Mouse (Mus musculus): ENCODE data around the gene Gpr63. TPM values are rescaled to one million over a fixed set of nuclear protein-coding genes. Genes with fewer than 3 reads are reported as not detected.
"Not testable (repeated sequence)": the region's sequence is repeated elsewhere in the genome, so short reads cannot be mapped to it uniquely, and the experiment has no call there.

The Gpr63 gene
- 1.2 and 1.6 TPM in 2 replicates for polyA plus RNA-seq (2015; fragmentation: Nextera tagmentation; extraction: Ambion mirVana)

- Histone ChIP-seq H3K27me3 (no peaks in the 10 kb centered on the region), H3K4me3 (replicated peaks) (peak within 1 kb of the TSS; percentile 72), H3K4me2 (replicated peaks) (peak within 1 kb of the TSS; percentile 65), H3K9me3 (no peaks in the 10 kb centered on the region), H3K4me1 (replicated peaks) (peaks cover 15% of the 10 kb centered on the region), H3K9ac (replicated peaks) (peak within 1 kb of the TSS; percentile 89), H3K36me3 (no peaks in the 10 kb centered on the region), H3K27ac (peak within 1 kb of the TSS; percentile 94)
- WGBS, result under 1% methylated on average over 78 of the region's 78 CpGs
- ATAC-seq, result peak; percentile 98
Observed at GRCm38 (mm10) chr4:24966299-24966991, at the start of gene Gpr63. Gene Gpr63, plus strand, starts transcription at chr4:24966407.

GRCm38 (mm10) chr4:24920006-24920577 lies 46.1 kb upstream of the Gpr63 start:
- 72% methylated on average over 5 of the region's 5 CpGs for WGBS

GRCm38 (mm10) chr4:24924726-24925125 lies 41.5 kb upstream of the Gpr63 start:
- H3K4me1 ChIP-seq (replicated peaks), result no peaks in the 10 kb centered on the region
- no peak for ATAC-seq
- H3K9me3 ChIP-seq, result no peaks in the 10 kb centered on the region
- H3K4me3 ChIP-seq (replicated peaks), result no peak overlapping the region
- WGBS, result 70% methylated on average over 2 of the region's 2 CpGs
- no peak overlapping the region for H3K4me2 ChIP-seq (replicated peaks)
- H3K36me3 ChIP-seq, result no peaks in the 10 kb centered on the region
- no peak overlapping the region for H3K27ac ChIP-seq
- no peak overlapping the region for H3K9ac ChIP-seq (replicated peaks)
- H3K27me3 ChIP-seq, result no peaks in the 10 kb centered on the region

More at GRCm38 (mm10) chr4:24920006-24920577, 46.1 kb upstream of the Gpr63 start:
- no peak overlapping the region for H3K9ac ChIP-seq (replicated peaks)
- no peak overlapping the region for H3K4me3 ChIP-seq (replicated peaks)
- H3K27me3 ChIP-seq, result no peaks in the 10 kb centered on the region
- H3K4me1 ChIP-seq (replicated peaks), result no peaks in the 10 kb centered on the region
- no peaks in the 10 kb centered on the region for H3K9me3 ChIP-seq
- H3K36me3 ChIP-seq, result no peaks in the 10 kb centered on the region
- H3K27ac ChIP-seq, result no peak overlapping the region
- H3K4me2 ChIP-seq (replicated peaks), result no peak overlapping the region
- ATAC-seq, result no peak

GRCm38 (mm10) chr4:24928260-24928780 lies 37.9 kb upstream of the Gpr63 start:
- Histone ChIP-seq H3K9ac (replicated peaks) (no peak overlapping the region), H3K27me3 (no peaks in the 10 kb centered on the region), H3K27ac (no peak overlapping the region), H3K4me1 (replicated peaks) (no peaks in the 10 kb centered on the region), H3K4me3 (replicated peaks) (no peak overlapping the region), H3K4me2 (replicated peaks) (no peak overlapping the region), H3K36me3 (no peaks in the 10 kb centered on the region), H3K9me3 (no peaks in the 10 kb centered on the region)
- WGBS, result 85% methylated on average over 5 of the region's 5 CpGs
- ATAC-seq, result no peak

GRCm38 (mm10) chr4:24928926-24929325 lies 37.3 kb upstream of the Gpr63 start:
- no peaks in the 10 kb centered on the region for H3K4me1 ChIP-seq (replicated peaks)
- 84% methylated on average over 5 of the region's 5 CpGs for WGBS
- no peak overlapping the region for H3K27ac ChIP-seq
- no peaks in the 10 kb centered on the region for H3K27me3 ChIP-seq
- no peaks in the 10 kb centered on the region for H3K36me3 ChIP-seq
- H3K4me2 ChIP-seq (replicated peaks), result no peak overlapping the region
- no peak for ATAC-seq
- H3K4me3 ChIP-seq (replicated peaks), result no peak overlapping the region
- no peaks in the 10 kb centered on the region for H3K9me3 ChIP-seq
- no peak overlapping the region for H3K9ac ChIP-seq (replicated peaks)

DNA sequence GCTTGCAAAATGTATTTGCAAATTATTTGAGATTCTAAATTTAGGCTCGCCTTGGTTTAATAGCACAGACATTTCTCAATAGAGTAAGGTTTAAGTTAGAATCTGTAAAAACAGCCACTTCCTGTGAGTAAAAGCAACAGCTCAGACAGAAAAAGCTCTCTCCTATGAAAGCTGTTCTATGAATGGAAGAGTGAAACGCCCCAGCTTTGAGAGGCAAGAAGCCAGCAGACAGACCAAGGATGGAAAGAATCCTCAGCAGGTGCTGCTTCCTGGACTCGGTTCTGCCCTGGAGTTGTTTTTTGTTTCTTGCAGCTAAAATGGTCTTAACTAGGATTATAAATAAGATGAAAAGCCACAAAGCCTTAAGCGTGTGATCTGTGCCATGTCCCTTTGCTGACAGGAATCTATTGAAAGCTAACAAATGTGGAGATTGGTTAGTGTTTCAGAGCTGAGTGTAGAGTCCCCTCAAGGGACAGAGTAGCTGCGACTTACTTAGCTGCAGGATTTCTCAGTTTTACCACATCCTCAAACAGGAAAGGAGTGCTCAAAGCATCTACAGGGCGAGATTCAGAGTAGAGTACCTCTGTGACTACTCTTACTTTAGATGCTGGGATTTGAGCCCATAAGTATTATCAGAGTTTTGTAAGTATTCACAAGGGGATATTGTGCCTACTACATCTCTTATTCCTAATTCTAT lies 23.3 kb upstream of the Gpr63 start:
- ATAC-seq, result no peak

GRCm38 (mm10) chr4:24965918-24966298 lies 299 bp upstream of the Gpr63 start:
- H3K27me3 ChIP-seq, result no peaks in the 10 kb centered on the region
- no peaks in the 10 kb centered on the region for H3K9me3 ChIP-seq
- peak overlapping the region; percentile 89 for H3K9ac ChIP-seq (replicated peaks)
- H3K36me3 ChIP-seq, result no peaks in the 10 kb centered on the region
- peak overlapping the region; percentile 65 for H3K4me2 ChIP-seq (replicated peaks)
- H3K4me3 ChIP-seq (replicated peaks), result peak overlapping the region; percentile 72
- no peak; the same call in 1 of the 2 replicates for ATAC-seq
- 9% methylated on average over 8 of the region's 8 CpGs for WGBS
- H3K27ac ChIP-seq, result peak overlapping the region; percentile 94; the same call in 1 of the 2 replicates
- peaks cover 15% of the 10 kb centered on the region for H3K4me1 ChIP-seq (replicated peaks)

More for the DNA sequence above, 23.3 kb upstream of the Gpr63 start:
- H3K4me3 ChIP-seq (replicated peaks), result no peak overlapping the region
- H3K4me2 ChIP-seq (replicated peaks), result no peak overlapping the region
- H3K9me3 ChIP-seq, result no peaks in the 10 kb centered on the region
- no peaks in the 10 kb centered on the region; the same call in 1 of the 2 replicates for H3K4me1 ChIP-seq (replicated peaks)
- H3K9ac ChIP-seq (replicated peaks), result no peak overlapping the region
- H3K36me3 ChIP-seq, result no peaks in the 10 kb centered on the region
- H3K27me3 ChIP-seq, result no peaks in the 10 kb centered on the region
- 34% methylated on average over 6 of the region's 6 CpGs for WGBS
- no peak overlapping the region for H3K27ac ChIP-seq

- WGBS, result 18% methylated on average over 7 of the region's 7 CpGs
- H3K36me3 ChIP-seq, result no peaks in the 10 kb centered on the region
Observed at GRCm38 (mm10) chr4:24967251-24967650, 1.0 kb downstream of the Gpr63 start.

GRCm38 (mm10) chr4:24978589-24978988 lies 12.4 kb downstream of the Gpr63 start:
- H3K4me2 ChIP-seq (replicated peaks), result no peak overlapping the region
- WGBS, result 42% methylated on average over 4 of the region's 4 CpGs
- H3K4me3 ChIP-seq (replicated peaks), result no peak overlapping the region
- H3K36me3 ChIP-seq, result no peaks in the 10 kb centered on the region
- H3K9me3 ChIP-seq, result no peaks in the 10 kb centered on the region
- H3K9ac ChIP-seq (replicated peaks), result no peak overlapping the region
- H3K4me1 ChIP-seq (replicated peaks), result 0 out of 2 replicates have a peak, but pooled peaks cover 5% of the 10 kb centered on the region
- H3K27me3 ChIP-seq, result no peaks in the 10 kb centered on the region
- H3K27ac ChIP-seq, result no peak overlapping the region
- peak; percentile 62; the same call in 1 of the 2 replicates for ATAC-seq

More at GRCm38 (mm10) chr4:24967251-24967650, 1.0 kb downstream of the Gpr63 start:
- Histone ChIP-seq H3K4me1 (replicated peaks) (peaks cover 15% of the 10 kb centered on the region), H3K27me3 (no peaks in the 10 kb centered on the region), H3K4me3 (replicated peaks) (peak overlapping the region; percentile 72), H3K27ac (no peak overlapping the region), H3K9me3 (no peaks in the 10 kb centered on the region), H3K4me2 (replicated peaks) (peak overlapping the region; percentile 65), H3K9ac (replicated peaks) (0 out of 2 replicates have a peak overlapping the region, but pooled peaks have one; percentile 89)
- ATAC-seq, result no peak

- H3K9me3 ChIP-seq, result no peaks in the 10 kb centered on the region
- no peaks in the 10 kb centered on the region for H3K36me3 ChIP-seq
- 92% methylated on average over 5 of the region's 5 CpGs for WGBS
- H3K4me2 ChIP-seq (replicated peaks), result no peak overlapping the region
- H3K4me3 ChIP-seq (replicated peaks), result no peak overlapping the region
- H3K27ac ChIP-seq, result no peak overlapping the region
- H3K27me3 ChIP-seq, result no peaks in the 10 kb centered on the region
- no peak for ATAC-seq
- H3K9ac ChIP-seq (replicated peaks), result no peak overlapping the region
- H3K4me1 ChIP-seq (replicated peaks), result no peaks in the 10 kb centered on the region
Observed at GRCm38 (mm10) chr4:24985612-24986011, 19.4 kb downstream of the Gpr63 start.

DNA sequence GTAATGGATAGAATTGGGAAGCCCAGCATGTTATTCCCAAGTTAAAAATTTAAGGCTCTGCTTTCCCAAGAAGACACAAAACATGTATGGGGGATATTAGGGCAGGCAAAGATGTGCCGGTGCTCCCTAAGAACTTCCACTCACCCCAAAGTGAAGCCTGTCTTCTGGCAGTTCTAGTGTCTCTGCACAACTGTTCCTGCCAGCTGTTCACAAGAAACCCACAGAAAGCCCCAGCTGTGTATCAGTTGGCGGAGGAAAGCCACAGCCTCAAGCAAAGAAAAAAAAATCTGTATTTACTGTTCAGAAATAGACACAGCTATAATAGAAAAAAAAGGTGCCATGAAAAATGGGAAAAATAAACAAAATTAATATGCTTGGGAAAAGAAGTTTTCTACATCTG lies 25.3 kb downstream of the Gpr63 start:
- Histone ChIP-seq H3K9ac (replicated peaks) (no peak overlapping the region), H3K4me2 (replicated peaks) (no peak overlapping the region), H3K9me3 (no peaks in the 10 kb centered on the region), H3K4me1 (replicated peaks) (no peaks in the 10 kb centered on the region), H3K27me3 (no peaks in the 10 kb centered on the region), H3K27ac (no peak overlapping the region), H3K4me3 (replicated peaks) (no peak overlapping the region), H3K36me3 (no peaks in the 10 kb centered on the region)
- no peak for ATAC-seq
- WGBS, result 87% methylated on average over 2 of the region's 2 CpGs

DNA sequence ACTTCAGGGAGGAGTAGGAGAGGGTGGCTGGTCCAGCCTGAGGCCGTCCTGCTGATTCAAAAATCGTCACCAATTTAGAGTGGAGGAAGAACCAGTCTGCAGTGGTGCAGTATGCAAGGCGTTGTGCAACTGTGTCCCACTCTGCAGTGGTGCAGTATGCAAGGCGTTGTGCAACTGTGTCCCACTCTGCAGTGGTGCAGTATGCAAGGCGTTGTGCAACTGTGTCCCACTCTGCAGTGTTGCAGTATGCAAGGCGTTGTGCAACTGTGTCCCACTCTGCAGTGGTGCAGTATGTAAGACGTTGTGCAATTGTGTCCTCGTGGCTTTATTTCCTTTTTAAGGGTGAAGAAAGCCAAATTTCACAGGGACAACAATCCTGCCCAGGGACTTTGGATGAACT lies 43.1 kb downstream of the Gpr63 start:
- H3K9me3 ChIP-seq; H3K27ac ChIP-seq; H3K27me3 ChIP-seq; H3K4me2 ChIP-seq (replicated peaks); ATAC-seq; H3K9ac ChIP-seq (replicated peaks); H3K4me3 ChIP-seq (replicated peaks); H3K4me1 ChIP-seq (replicated peaks): not testable (repeated sequence)
- WGBS, result 93% methylated on average over 8 of the region's 8 CpGs
- H3K36me3 ChIP-seq, result peaks cover 16% of the 10 kb centered on the region
